Mouse (Mus musculus) hindbrain, embryonic 12.5 days (tissue): ENCODE measurements around the gene Fat3. TPM values are rescaled to one million over a fixed set of nuclear protein-coding genes. Genes with fewer than 3 reads are reported as not detected.

Experiments used
- ATAC-seq: fragments of 200-750 bp; cut with Nextera tagmentation; 2 replicates; pipeline ENCODE4 v1.8.0; 2017; ENCODE audit warnings: moderate TSS enrichment; ENCODE audit not compliant: low FRiP score
- H3K27ac ChIP-seq: fragments of 300-500 bp; sonication (generic); 2 replicates; pipeline ENCODE4 v1.5.1; 2016; ENCODE audit warnings: mild to moderate bottlenecking
- H3K27me3 ChIP-seq: fragments of 300-500 bp; sonication (generic); 2 replicates; pipeline ENCODE4 v1.6.1; 2016; ENCODE audit warnings: mild to moderate bottlenecking
- H3K36me3 ChIP-seq: fragments of 300-500 bp; sonication (generic); 2 replicates; pipeline ENCODE4 v1.6.1; 2016; ENCODE audit warnings: mild to moderate bottlenecking
- H3K4me1 ChIP-seq: fragments of 300-500 bp; sonication (generic); 2 replicates; pipeline ENCODE4 v1.6.1; 2016
- H3K4me2 ChIP-seq: fragments of 300-500 bp; sonication (generic); replicated peaks from 2 replicates; pipeline ENCODE4 v1.6.1; 2016; ENCODE audit warnings: mild to moderate bottlenecking
- H3K4me3 ChIP-seq: fragments of 300-500 bp; sonication (generic); 2 replicates; pipeline ENCODE4 v1.5.1; 2016; ENCODE audit warnings: mild to moderate bottlenecking
- H3K9ac ChIP-seq: fragments of 300-500 bp; sonication (generic); 2 replicates; pipeline ENCODE4 v1.6.1; 2016; ENCODE audit warnings: mild to moderate bottlenecking, moderate library complexity
- H3K9me3 ChIP-seq: fragments of 300-500 bp; sonication (generic); replicated peaks from 2 replicates; pipeline ENCODE4 v1.6.1; 2016; ENCODE audit warnings: mild to moderate bottlenecking
- WGBS: fragments of 180-500 bp; shearing (Covaris S2); methylation state at CpG from one replicate; pipeline ENCODE4 v1.1.7; 2016; 5-methylcytosine and 5-hydroxymethylcytosine counted together
- polyA plus RNA-seq: library from polyadenylated mRNA; unstranded; fragments of >200 nt; fragmentation: Nextera tagmentation; extraction: Ambion mirVana; gene quantifications from 2 replicates; pipeline ENCODE4 v1.2.1, GENCODE M21; 2016

Fat3 gene
- polyA plus RNA-seq, 1 experiment from 2014 or later, result 11.6 TPM

DNA sequence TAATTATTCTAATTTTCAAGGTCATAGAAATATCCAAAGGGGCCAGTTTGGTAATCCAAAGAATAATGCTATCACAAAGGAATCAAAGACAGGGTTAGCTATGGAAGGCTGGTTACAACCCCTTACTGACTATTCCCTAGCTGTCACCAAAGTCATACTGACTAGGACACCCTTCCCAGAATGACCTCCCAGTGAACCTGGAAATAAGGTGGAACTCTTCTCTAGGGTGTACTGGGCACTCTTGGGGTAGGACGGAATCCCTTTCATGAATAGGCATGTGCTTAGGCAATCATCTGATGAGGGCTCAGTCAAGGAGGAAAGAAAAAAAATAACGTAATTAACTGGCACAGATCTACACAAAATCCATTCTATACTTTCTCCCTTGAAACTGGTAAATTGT is 196.1 kb downstream of the Fat3 start:
- WGBS, result 63% methylated on average over 2 of the region's 2 CpGs
- no peaks in the 10 kb centered on the region for H3K27me3 ChIP-seq
- H3K4me3 ChIP-seq, result no peak overlapping the region
- H3K9ac ChIP-seq, result no peak overlapping the region
- peaks cover 4% of the 10 kb centered on the region; the same call in 1 of the 2 replicates for H3K4me1 ChIP-seq
- H3K9me3 ChIP-seq, result no peaks in the 10 kb centered on the region
- H3K4me2 ChIP-seq, result no peak overlapping the region
- ATAC-seq, result peak; percentile 36; the same call in 1 of the 2 replicates
- H3K27ac ChIP-seq, result no peak overlapping the region
- no peaks in the 10 kb centered on the region for H3K36me3 ChIP-seq

DNA sequence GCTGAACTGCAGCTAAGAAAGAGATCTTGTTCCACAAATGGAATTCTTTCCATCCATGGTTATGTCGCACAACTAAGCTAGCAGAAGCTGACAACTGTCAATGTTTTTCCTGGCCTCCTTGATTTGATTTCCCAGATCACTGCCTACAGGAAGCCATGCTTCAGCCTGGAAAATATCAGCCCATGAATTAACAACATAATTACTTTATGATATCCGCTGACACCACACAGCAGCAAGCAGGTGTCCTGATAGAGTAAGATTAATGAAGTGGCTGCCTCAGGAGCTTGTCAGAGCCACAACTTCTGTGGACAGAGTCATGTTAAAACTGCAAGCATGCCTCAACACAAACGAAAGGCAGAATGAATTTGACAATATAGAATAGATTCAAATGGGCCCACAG is 198.6 kb downstream of the Fat3 start:
- no peaks in the 10 kb centered on the region for H3K36me3 ChIP-seq
- 64% methylated on average over 3 of the region's 3 CpGs for WGBS
- H3K4me3 ChIP-seq, result no peak overlapping the region
- H3K27ac ChIP-seq, result no peak overlapping the region
- H3K4me1 ChIP-seq, result peaks cover 4% of the 10 kb centered on the region; the same call in 1 of the 2 replicates
- no peak overlapping the region for H3K4me2 ChIP-seq
- no peaks in the 10 kb centered on the region for H3K9me3 ChIP-seq
- no peaks in the 10 kb centered on the region for H3K27me3 ChIP-seq
- no peak overlapping the region for H3K9ac ChIP-seq
- ATAC-seq, result no peak

GRCm38 (mm10) chr9:16297935-16298334 is 203.2 kb downstream of the Fat3 start:
- Histone ChIP-seq H3K4me1 (peaks cover 12% of the 10 kb centered on the region), H3K4me3 (no peak overlapping the region), H3K9ac (no peak overlapping the region), H3K9me3 (no peaks in the 10 kb centered on the region), H3K27ac (no peak overlapping the region), H3K36me3 (no peaks in the 10 kb centered on the region), H3K4me2 (no peak overlapping the region), H3K27me3 (no peaks in the 10 kb centered on the region)
- no peak for ATAC-seq
- 54% methylated on average over 3 of the region's 3 CpGs for WGBS

DNA sequence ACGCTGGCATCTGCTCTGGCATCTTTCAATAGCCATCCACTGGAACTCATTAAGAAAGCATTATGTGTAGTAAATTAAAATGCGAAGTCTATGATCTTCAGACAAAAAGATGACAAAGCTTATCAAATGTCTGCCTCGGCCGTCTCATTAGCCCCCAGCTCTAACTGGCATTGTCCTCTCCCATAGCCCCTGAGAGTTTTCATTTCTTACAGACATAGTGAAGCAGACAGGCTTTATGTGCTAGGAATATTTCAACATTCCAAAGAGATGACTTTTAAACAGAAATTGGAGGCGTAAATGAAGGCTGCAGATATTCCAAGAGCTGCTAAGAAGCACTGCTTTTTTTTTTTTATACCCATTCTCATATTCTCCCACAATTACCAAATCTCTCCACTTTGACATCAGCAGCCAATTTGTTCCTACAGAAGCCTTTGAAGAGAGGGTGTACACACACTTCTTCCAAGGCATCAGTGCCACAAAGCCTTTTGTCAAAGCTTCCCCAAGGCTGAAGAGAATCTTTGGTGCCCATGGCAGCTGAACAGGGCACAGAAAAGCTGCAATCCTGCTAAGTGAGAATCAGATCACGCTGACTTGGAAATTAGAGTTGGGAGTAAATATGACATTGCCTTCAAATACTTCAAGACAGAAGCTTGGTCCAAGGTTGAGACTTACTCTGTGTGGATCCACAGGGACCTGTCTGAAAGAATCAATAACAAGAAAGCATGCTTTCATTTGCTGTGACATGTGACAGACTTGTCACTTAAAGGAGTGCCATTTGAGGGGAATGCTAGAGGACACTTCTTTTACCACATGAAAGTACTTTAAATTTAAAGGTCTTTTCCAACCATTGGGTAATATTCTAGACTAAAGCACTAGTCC is 206.9 kb downstream of the Fat3 start:
- Histone ChIP-seq H3K9me3 (no peaks in the 10 kb centered on the region), H3K27me3 (no peaks in the 10 kb centered on the region), H3K4me1 (peaks cover 12% of the 10 kb centered on the region), H3K36me3 (no peaks in the 10 kb centered on the region), H3K4me2 (no peak overlapping the region), H3K4me3 (no peak overlapping the region), H3K27ac (peak overlapping the region; percentile 62; the same call in 1 of the 2 replicates), H3K9ac (no peak overlapping the region)
- peak; percentile 42; the same call in 1 of the 2 replicates for ATAC-seq
- 59% methylated on average over 6 of the region's 6 CpGs for WGBS

DNA sequence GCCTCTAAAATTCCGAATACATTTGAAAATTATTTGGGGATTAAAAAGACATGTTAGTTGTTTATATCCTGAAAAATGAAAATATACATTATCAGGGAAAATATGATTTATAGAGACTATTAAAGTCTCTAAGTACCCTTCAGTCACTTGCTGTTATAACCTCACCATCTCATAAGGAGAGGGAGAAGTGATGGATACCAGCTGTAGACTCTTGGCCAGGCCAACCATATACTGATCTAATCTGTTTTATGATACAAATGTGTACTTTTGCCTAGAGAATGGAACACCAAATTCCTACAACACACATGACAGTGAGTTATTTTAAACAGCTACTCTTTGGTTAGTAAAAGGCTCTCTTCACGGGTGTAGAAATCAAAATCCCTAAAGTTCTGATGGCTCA is 208.6 kb downstream of the Fat3 start:
- Histone ChIP-seq H3K27me3 (no peaks in the 10 kb centered on the region), H3K36me3 (no peaks in the 10 kb centered on the region), H3K9me3 (no peaks in the 10 kb centered on the region), H3K4me2 (no peak overlapping the region), H3K27ac (no peak overlapping the region), H3K9ac (no peak overlapping the region), H3K4me3 (no peak overlapping the region), H3K4me1 (peaks cover 12% of the 10 kb centered on the region)
- WGBS, result 91% methylated on average over 2 of the region's 2 CpGs
- ATAC-seq, result no peak

- Histone ChIP-seq H3K4me2 (no peak overlapping the region), H3K27me3 (no peaks in the 10 kb centered on the region), H3K27ac (no peak overlapping the region), H3K4me3 (no peak overlapping the region), H3K9me3 (no peaks in the 10 kb centered on the region), H3K36me3 (no peaks in the 10 kb centered on the region), H3K9ac (no peak overlapping the region), H3K4me1 (peaks cover 12% of the 10 kb centered on the region)
- WGBS, result 82% methylated on average over 2 of the region's 2 CpGs
- no peak for ATAC-seq
Measured at GRCm38 (mm10) chr9:16290911-16291310, 210.2 kb downstream of the Fat3 start.

DNA sequence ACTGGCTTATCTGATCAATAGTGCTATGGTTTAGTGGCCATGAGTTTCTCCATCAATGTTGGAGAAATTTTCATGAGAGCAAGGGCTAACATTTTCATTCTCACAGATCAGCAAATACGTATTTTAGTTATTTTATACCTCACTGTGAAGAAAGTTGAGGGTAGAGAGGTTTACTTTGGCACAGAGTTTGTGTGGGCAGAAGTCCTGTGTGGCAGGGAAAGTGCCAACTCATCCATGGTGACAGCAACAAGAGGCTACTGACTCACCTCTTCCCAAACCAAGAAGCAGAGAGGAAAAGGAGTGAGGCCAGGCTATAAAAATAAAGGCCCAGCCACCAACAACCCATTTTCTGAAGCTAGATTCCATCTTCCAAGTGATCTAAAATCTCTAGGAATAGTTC is 218.1 kb downstream of the Fat3 start:
- H3K9me3 ChIP-seq, result no peaks in the 10 kb centered on the region
- no peaks in the 10 kb centered on the region for H3K27me3 ChIP-seq
- H3K4me2 ChIP-seq, result no peak overlapping the region
- H3K4me1 ChIP-seq, result no peaks in the 10 kb centered on the region
- H3K36me3 ChIP-seq, result no peaks in the 10 kb centered on the region
- ATAC-seq, result no peak
- no peak overlapping the region for H3K4me3 ChIP-seq
- H3K9ac ChIP-seq, result no peak overlapping the region
- WGBS, result 98% methylated on average over 1 of the region's 1 CpGs
- no peak overlapping the region for H3K27ac ChIP-seq

GRCm38 (mm10) chr9:16282291-16282804 is 218.7 kb downstream of the Fat3 start:
- H3K36me3 ChIP-seq, result no peaks in the 10 kb centered on the region
- H3K27me3 ChIP-seq, result no peaks in the 10 kb centered on the region
- no peaks in the 10 kb centered on the region for H3K4me1 ChIP-seq
- no peak overlapping the region for H3K27ac ChIP-seq
- H3K4me2 ChIP-seq, result no peak overlapping the region
- no peak for ATAC-seq
- no peaks in the 10 kb centered on the region for H3K9me3 ChIP-seq
- no peak overlapping the region for H3K4me3 ChIP-seq
- no peak overlapping the region for H3K9ac ChIP-seq

DNA sequence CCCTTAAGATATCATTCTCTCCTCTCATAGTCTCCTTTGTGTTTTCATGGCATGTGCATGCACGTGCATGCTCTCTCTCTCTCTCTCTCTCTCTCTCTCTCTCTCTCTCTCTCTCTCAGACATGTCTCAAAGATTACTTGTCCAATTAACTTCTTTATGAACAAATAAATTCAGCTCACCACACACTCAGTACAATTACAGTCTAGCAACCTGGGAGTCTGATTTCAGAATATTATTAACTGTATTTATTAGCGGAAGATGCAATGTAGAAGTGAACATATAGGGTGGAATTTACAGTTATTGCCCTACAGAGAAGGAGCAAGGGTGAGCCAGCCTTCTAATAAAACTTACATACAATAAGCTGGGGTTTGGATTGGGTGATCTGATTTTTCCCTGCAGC is 225.5 kb downstream of the Fat3 start:
- H3K27ac ChIP-seq, result 0 out of 2 replicates have a peak overlapping the region, but pooled peaks have one; percentile 62
- H3K36me3 ChIP-seq, result no peaks in the 10 kb centered on the region
- H3K4me3 ChIP-seq, result no peak overlapping the region
- H3K4me1 ChIP-seq, result no peaks in the 10 kb centered on the region
- ATAC-seq, result no peak
- WGBS, result 55% methylated on average over 2 of the region's 2 CpGs
- no peaks in the 10 kb centered on the region for H3K27me3 ChIP-seq
- H3K9ac ChIP-seq, result no peak overlapping the region
- no peaks in the 10 kb centered on the region for H3K9me3 ChIP-seq
- H3K4me2 ChIP-seq, result no peak overlapping the region

DNA sequence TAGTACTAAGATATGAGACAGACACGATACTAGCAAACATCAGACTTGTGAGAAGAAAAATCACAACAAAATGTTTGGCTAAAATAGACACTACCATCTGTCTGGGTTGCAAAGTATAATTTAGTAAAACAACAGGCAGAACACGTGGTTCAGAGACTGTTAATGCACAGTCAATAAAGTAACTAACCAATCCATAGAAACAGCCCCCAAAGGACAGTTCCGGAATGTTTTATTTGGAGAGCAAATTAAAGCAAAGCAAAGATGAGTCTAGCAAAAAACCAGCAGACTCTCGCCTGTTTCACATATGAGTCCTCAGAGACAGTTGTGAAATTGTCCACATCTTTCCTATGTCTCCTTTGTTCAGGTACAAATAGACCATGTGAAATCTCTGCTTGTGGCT is 227.0 kb downstream of the Fat3 start:
- 82% methylated on average over 4 of the region's 4 CpGs for WGBS

GRCm38 (mm10) chr9:16272810-16273209 is 228.3 kb downstream of the Fat3 start:
- H3K4me3 ChIP-seq, result no peak overlapping the region
- H3K36me3 ChIP-seq, result no peaks in the 10 kb centered on the region
- H3K4me2 ChIP-seq, result no peak overlapping the region
- no peak overlapping the region for H3K9ac ChIP-seq
- H3K9me3 ChIP-seq, result no peaks in the 10 kb centered on the region
- H3K27me3 ChIP-seq, result no peaks in the 10 kb centered on the region
- no peak overlapping the region for H3K27ac ChIP-seq
- no peak for ATAC-seq
- no peaks in the 10 kb centered on the region for H3K4me1 ChIP-seq
- WGBS, result 91% methylated on average over 1 of the region's 1 CpGs

More for the DNA sequence above, 227.0 kb downstream of the Fat3 start:
- Histone ChIP-seq H3K4me3 (no peak overlapping the region), H3K27me3 (no peaks in the 10 kb centered on the region), H3K9ac (no peak overlapping the region), H3K4me1 (no peaks in the 10 kb centered on the region), H3K4me2 (no peak overlapping the region), H3K27ac (no peak overlapping the region), H3K36me3 (no peaks in the 10 kb centered on the region), H3K9me3 (no peaks in the 10 kb centered on the region)
- no peak for ATAC-seq

DNA sequence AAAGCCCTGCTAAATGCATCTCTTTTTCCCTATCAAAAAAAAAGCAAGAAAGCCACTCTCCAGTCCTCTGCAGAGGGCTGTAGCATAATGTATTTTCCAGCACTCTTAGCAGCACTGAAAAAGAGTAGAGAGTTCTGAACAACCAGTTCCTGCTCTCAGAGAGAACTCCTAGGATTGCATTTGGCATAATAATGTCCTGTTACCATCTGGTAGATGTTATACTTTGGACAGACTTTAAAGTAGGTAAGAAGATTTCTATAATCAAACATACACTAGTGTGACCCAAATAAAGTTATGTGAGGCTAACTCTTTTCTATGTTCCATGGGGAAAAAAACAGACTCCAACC is 230.3 kb downstream of the Fat3 start:
- Histone ChIP-seq H3K9me3 (no peaks in the 10 kb centered on the region), H3K4me1 (no peaks in the 10 kb centered on the region), H3K9ac (no peak overlapping the region), H3K36me3 (no peaks in the 10 kb centered on the region), H3K27me3 (no peaks in the 10 kb centered on the region), H3K4me3 (no peak overlapping the region), H3K27ac (no peak overlapping the region), H3K4me2 (no peak overlapping the region)
- ATAC-seq, result no peak
